Mouse (Mus musculus) common myeloid progenitor, adult 5-6 weeks (primary cell): ENCODE results near the gene Dctn3. TPM values are rescaled to one million over a fixed set of nuclear protein-coding genes. Genes with fewer than 3 reads are reported as not detected.
"Not testable (repeated sequence)": the region's sequence is repeated elsewhere in the genome, so short reads cannot be mapped to it uniquely, and the experiment has no call there.

Source experiments
- ATAC-seq: replicated peaks from 2 replicates; pipeline ENCODE4 v1.8.0; 2016; ENCODE audit warnings: low read depth, mild to moderate bottlenecking, moderate TSS enrichment, inconsistent platforms; ENCODE audit not compliant: poor library complexity, severe bottlenecking
- total RNA-seq: library from RNA; stranded (forward); fragments of 200-1000, 187-1606 nt; gene quantifications from 2 replicates; pipeline ENCODE4 v1.2.3, GENCODE M21; 2017

Dctn3 gene
- total RNA-seq, 1 experiment from 2014 or later: 92.5 TPM

DNA sequence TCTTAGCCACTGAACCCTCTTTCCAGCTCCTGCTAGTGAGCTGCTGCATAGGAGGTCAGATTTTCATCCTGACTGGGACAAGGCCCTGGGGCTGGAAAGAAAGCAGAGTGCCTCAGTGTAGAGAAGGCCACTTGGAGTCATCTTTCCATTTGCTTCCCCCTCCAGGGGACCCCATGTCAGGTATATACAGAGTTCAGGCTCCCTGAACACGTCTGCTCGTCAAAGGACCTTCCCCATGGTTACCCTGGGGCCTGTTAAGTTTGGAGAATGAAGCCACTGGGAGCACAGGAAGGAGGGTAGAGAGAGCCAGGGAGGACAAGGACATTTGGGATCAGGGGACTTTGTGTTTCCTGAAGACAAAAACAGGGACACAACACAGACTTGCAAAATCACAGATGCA lies 20.7 kb downstream of the Dctn3 start:
- ATAC-seq: not testable (repeated sequence)

DNA sequence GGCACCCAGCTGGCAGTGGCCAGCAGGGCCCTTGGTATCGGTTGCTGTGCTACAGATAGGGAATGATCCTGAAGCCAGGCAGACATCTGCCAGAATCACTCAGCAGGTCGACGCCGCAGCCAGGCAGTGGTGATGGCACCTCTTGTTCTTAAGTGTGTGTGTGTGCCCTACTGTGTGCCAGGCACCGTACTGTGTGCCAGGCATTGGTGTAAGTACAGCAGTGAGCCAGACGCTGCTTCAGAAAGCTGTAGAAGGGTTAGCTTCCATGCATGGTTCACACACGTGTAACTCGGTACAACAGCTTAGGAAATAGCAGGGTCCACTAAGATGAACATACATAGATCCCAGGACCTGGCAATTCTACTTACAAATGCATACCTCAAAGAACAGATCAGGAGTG lies 22.7 kb downstream of the Dctn3 start:
- ATAC-seq: not testable (repeated sequence)

DNA sequence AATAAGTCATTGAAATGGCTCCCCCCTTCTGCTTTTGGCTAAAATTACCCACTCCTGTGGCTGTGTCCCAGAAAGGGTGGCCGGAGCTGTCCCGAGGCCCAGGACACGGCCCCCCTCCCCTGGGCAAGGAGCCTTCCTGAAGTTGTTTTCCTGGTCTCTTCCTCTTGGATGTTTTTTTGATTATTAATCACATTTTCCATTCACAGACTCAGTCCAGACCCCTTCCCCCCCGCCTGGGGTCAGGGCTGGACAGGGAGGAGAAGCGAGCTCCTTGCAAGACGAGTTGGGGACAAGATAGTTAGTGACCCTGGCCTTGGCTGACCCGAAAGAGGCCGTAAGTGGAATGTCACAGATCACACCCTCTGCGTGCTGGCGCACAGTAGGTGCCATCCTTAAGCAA lies 23.2 kb downstream of the Dctn3 start, which contains the start of gene Il11ra1:
TSS of gene Il11ra1 (plus strand) at position 207 of the 400 bp plus-strand sequence.
- ATAC-seq: not testable (repeated sequence)

DNA sequence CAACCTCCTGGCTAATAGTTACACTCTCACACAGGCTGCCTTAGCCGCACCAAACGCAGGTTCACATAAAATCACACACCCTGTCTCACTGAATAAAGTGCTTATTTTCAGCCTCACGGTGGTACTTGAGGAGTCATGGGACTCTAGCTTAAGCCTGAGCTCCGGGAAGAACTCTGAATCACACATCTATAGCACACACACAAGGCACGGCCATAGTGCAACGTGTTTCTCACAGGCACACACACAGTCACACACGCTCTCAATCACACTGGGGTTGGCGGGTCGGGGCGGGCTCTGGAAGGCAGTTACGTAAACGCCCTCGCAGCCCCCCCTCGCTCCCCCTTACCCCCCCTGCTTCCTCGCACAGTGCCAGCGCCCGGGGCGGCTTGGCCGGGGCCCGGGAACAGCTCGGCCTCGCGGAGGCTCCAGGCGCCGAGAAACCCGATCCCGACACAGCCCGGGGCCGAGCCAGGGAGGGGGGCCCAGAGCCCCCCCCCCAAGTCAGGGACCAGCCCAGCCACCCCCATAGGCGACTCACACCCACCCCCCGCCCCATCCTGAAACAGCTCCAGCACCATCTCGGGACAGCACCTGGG lies 24.5 kb downstream of the Dctn3 start:
- ATAC-seq: not testable (repeated sequence)

DNA sequence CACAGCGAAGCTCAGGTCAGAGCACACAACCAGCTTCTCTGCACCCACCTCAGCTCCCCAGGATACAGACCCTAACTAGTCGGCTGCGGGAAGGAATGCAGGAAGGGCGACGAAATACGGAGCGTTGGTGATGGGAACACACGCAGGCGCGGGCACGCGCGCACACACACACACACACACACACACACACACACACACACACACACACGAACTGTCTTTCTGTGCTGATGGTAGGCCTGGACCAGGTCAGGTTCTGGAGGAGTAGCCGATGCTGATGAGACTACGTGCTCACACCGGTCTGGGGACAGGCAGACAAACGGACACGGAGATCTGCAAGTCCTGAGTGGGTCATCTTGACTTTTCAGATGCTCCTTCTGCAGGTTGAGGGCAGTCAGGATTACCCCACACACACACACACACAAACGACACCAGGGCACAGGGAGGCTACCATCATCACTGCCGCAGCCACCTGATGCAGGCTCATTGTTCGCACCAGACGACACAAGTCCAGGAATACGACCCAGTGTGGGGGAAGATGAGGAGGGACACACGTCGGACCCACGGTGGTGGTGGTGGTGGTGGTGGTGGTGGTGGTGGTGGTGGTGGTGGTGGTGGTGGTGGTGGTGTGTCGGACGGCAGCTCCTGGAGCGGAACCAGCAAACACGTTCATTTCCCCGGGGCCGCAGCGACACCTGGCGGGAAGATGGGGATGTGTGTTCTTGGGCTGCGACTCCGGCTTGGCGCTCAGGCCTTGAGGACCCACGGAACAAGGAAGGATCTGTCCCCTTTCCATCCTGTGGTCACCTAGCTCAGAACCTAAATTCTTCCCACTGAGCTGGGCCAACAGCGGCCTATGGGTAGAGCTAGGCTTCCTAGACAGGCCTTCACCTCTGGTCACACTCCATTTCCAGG lies 25.8 kb downstream of the Dctn3 start, which contains the start of gene Cntfr:
TSS of gene Cntfr (minus strand) at position 160 of the 912 bp plus-strand sequence.
- not testable (repeated sequence) for ATAC-seq

DNA sequence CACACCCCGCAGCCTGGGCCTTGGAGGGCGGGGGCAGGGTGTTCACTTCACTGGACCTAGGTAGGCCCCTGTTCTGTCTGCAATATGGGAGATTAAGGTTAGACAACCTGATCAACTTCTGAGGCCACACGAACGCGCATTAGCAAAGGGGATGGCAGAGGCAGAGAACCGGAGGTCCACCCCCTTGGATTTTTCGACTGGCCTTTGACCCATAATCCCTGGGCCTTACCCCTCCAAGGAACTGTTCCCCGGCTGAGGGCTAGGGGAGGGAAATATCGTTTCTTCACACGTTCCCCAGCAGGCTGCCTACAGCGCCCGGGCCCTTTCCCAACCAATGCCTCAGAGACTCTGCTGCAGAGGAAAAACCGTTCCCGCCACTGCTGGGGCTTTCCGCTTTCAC lies 26.5 kb downstream of the Dctn3 start:
- ATAC-seq: not testable (repeated sequence)

DNA sequence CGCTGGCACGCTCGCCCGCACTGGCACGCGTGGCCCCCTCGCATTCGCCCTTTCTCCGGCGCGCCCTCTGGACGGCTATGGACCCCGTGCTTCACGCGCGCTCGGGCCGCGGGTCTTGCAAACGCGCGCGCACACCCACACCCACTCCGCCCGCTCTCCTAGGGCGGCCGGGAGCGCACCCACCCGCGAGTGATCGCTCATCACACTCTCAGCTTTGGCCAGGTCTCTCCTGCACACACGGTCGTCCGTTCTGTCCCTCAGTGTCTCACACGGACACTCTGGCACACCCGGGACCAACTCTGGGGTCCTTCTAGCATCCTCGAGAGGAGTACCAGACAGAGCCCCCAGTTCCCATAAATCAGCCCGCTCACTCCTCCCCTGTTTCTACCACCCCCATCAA lies 27.2 kb downstream of the Dctn3 start:
- not testable (repeated sequence) for ATAC-seq

DNA sequence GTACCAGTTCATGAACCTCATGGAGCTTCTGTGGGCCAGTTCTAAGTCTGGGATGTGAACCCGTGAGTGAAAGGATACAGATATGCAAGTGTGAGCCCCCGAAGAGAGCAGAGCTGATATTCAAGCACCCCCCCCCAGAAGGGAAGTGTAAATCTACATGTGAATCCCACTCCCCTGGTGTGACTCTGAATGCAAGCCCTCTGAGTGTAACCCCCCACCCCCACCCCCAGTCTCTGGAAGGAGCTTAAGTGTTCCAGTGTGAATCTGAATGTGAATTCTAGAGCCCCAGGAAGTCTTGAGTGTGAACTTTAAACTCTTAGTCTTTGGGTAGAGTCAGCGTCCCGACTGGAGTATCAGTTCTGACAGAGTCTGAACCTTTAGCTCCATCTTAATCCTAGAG lies 29.5 kb downstream of the Dctn3 start:
- not testable (repeated sequence) for ATAC-seq

DNA sequence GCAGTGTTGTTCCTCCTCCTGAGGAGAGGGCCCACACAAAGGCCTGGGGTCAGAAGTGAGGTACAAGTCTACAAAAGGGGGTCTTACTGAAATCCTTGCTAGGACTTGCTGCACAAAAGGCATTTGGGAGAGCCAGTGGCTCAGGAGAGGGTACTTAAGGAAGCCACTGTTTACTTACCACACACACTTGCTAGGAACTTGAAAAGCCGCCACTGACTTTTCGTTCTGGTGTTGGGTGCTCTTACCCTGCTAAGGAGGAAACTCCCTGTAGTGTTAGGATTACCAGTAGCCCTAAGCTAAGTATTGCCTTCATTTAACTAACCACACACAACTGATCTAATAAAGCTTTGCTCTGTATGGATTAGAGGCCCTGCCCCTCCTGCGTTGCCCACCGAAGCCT lies 33.0 kb downstream of the Dctn3 start:
- not testable (repeated sequence) for ATAC-seq

DNA sequence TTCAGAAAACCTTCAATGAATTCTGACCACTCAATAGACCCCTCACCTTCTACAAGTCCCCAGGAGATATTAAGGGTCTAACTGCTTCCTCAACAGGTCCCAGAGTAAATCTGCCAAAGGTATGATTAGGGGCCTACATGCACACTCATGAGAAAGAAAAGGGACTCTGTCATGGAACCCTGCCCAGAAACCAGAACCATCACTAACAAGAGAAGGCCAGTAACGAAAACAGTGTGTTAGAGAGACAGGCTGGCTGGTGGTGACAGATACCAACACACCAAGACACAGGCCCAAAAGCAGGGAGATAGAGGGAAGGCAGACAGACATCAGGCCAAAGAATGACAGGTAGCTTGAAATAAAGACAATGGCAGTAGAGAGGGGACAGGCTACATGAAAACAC lies 34.4 kb downstream of the Dctn3 start:
- not testable (repeated sequence) for ATAC-seq

DNA sequence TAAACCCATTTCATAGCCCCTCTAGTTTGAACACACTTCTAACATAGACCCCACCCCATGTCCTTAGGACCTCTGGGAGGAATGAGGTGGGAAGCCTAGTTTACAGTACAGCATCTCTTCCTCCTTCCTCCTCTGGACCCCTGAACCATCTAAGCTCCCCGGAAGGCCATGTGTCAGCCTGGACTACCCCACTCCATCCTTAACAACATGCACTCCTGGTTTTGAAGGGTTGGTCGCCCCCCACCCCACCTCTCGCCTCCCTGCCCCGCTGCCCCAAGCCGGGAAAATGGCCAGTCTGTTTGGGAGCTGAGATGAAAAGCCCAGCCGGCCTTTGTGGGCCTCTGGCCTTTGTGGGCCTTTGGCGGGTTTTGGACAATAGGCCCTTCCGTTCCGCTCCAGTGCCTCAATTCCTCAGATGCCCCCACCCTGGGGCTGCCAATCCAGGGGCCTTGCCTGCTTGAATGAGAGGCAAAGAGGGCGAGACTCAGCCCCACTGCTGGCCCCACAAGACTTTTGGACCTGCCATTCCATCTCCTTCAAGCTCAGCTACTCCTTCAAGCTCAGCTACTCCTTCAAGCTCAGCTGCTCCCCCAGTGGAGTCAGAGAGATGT lies 37.0 kb downstream of the Dctn3 start:
- not testable (repeated sequence) for ATAC-seq

DNA sequence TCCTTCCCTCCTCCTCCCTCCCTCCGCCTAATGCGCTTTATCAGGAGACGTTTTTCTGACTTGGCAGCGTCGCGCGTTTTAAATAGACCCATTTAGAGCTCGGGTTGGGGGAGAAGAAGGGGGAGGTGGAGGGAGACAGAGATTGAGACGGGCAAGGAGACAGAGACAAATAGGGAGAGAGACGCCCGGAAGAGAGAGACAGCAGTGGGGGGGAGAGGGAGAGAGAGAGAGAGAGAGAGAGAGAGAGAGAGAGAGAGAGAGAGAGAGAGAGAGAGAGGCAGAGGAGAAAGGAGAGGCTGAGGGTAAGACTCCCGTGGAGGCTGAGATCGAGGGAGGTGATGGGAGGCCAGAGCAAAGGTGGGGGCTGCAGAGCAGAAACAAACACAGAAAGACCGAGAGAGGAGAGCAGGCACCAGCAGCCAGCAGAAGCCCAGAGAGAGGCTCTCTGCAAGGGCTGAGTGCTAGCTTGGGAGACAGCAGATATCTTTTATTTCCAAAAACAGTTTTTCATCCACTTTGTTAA lies 38.0 kb downstream of the Dctn3 start:
- not testable (repeated sequence) for ATAC-seq

DNA sequence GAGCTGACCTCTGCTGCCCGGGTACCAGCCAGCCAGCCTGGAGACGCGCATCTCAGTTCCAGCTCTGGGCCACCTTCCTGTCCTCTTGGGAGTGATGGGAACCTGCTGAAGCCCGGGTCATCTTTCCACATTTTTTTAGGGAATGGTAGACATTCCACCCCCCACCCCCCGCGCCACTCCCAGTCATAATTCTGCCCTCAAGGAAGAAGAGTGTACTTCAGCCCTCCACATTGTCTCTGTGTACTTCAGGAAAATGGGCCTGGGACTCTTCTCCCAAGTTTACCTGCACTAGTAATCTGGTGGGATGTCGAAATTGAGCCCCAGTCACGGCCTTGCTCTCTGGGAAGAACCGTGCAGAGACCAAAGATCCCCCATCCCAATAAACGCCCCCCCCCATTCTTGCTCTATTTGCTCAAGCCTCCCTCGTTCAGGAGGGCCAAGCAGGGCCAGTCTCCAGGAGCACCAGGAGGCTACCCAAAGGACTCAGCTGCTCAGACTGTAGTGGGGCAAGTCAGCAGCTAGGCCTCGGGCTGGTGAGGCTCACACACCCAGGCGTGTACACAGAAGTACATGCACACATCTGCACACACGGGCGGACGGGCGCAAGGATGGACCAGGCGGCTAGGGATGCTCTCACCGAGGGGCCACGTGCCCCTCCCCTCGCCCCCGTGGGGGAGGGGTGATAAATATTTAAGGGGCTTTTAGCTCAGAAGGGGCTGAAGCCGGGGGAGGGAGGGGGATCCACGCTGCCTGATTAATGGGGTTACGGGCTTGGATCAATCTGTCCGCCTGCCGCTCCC lies 38.6 kb downstream of the Dctn3 start:
- not testable (repeated sequence) for ATAC-seq

DNA sequence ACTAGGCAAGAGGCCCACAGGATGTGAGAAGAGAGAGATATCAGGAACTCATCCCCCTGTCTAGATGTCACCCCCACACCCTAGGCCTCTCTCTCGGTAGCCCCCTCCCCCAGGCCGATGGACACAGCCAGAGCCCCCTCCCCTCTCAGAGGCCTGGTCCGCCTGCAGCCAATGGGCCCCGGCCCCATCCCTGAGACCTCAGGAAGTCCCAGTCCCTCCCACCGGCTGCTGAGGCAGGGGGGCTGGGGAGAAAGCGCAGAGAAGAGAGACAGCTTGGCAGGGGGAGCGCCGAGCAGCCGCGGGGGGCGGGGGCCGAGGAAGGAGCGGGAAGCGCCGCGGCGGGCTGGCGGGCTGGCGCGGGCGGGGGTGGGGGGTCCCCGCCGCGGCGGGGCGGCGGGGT lies 39.7 kb downstream of the Dctn3 start:
- ATAC-seq: not testable (repeated sequence)

DNA sequence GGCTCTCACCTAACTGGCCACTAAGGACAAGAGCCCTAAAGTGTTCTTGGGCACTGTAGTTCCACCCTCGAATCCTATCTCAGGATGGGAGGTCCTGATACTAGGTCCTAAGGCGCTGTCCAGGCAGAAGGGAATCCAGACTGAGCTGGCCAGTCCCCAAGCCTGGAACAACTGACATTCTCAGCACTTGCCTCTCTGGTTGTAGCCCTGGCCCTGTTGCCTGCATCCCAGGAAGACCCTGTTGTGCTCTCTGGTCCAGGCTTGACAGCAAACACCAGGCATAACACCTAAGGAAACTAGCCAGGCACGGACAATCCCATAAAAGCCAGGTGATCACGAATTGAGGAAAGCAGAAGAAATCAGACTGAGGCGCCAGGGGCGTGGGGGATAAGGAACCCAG lies 40.2 kb downstream of the Dctn3 start:
- no peak for ATAC-seq

DNA sequence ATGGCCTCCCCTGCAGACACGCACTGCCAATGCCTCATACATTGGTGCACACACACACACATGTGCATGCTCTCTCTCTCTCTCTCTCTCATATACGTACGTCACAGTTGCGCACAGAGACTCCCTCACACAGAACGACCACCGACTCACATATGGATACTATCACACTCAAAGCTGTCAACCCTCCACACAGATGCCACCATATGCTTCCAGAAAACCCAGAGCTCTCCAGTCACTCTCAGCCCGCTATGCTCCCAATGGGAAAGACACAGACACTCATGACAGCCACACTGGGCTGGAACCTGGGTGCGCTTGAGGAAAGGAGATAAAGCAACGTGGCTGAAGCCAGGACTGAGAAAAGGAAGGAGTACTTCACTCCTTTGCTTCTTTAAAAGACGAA lies 41.0 kb downstream of the Dctn3 start:
- no peak for ATAC-seq

DNA sequence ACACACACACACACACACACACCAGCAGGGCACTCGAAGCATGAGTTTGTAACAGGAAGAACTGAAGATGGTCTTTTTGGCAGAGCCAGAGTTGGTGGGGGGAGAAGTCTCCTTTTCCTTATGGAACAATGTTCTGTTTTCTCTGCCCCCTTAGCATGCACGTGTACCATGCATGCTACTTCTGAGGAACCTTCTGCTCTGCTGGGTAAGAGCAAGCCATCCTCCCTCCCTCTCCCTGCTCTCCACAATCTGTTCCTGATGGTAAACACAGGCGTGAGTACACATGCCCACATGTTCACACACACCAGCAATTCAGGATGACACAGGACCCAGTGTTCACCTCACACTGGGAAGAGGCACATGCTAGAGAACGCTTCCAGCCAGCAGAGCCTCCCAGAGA lies 41.8 kb downstream of the Dctn3 start:
- ATAC-seq: no peak

DNA sequence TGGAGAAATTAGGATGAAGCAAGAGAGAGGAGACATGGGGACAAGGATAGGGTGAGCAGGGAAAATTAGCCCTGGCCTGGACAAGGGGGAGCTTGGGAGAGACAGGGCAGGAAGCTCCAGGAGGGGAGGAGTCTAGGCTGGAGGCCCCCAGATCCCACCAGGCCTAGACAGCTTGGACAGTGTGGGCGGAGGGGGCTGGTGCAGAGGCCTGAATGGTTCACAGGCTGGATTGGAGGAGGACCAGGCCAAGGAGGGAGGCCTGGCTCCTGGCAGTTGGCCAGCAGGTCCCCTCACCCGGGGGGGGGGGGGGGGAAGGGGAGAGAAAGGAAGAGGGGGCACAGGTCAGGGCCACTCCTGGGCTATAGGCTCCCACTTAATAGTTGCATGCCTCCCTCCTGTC lies 43.7 kb downstream of the Dctn3 start:
- ATAC-seq: no peak

DNA sequence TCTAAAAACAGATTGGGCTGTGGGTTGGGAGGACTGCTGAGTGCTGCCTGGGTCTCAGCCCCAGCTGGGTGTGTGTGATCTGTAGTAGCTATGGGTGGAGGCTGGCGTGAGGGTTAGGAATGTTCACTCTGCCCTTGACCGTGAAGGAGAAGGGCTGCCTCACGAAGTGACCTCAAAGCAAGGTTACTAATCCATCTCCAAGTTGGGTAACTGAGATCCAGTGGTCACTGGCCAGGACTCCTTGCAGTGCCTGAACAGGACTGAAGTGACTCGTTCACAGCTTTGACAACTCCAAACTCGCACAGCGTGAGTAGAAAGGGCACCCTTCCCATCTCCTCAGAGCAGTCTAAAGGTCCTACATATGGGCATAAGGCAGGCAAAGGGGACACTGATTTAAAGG lies 44.1 kb downstream of the Dctn3 start:
- no peak for ATAC-seq
